Mouse (Mus musculus) lung, adult 2 months (tissue): ENCODE results near the gene Vegfb. TPM values are rescaled to one million over a fixed set of nuclear protein-coding genes. Genes with fewer than 3 reads are reported as not detected.

ENCODE experiments used
- DNase-seq: peaks from one replicate; pipeline ENCODE4 v3.0.0; 2022
- H3K4me1 ChIP-seq: fragments of 200-500 bp; 2 replicates; pipeline ENCODE4 v1.6.1; 2011; ENCODE audit warnings: low read length; ENCODE audit not compliant: control insufficient read depth, insufficient read depth
- H3K4me3 ChIP-seq: fragments of 200-500 bp; replicated peaks from 2 replicates; pipeline ENCODE3; 2011; ENCODE audit warnings: low read depth, mild to moderate bottlenecking, control low read depth, low read length; ENCODE audit errors: extremely low read depth
- CTCF ChIP-seq: fragments of 200-500 bp; IDR thresholded peaks from 2 replicates; pipeline ENCODE4 v1.5.1; 2011; ENCODE audit warnings: mild to moderate bottlenecking, low read length, control low read depth; ENCODE audit not compliant: insufficient read depth
- POLR2A ChIP-seq: fragments of 200-500 bp; IDR thresholded peaks from 2 replicates; pipeline ENCODE4 v1.6.1; 2011; ENCODE audit warnings: low read depth, mild to moderate bottlenecking, control low read depth, low read length, borderline replicate concordance; ENCODE audit errors: extremely low read depth
- WGBS: fragments of 180-500 bp; shearing (Covaris S2); methylation state at CpG from one replicate; pipeline ENCODE4 v1.1.7; 2018; 5-methylcytosine and 5-hydroxymethylcytosine counted together
- polyA plus RNA-seq: library from polyadenylated mRNA; depleted of rRNA; stranded (reverse); fragments of >200 nt; gene quantifications from 2 replicates; pipeline ENCODE4 v1.2.3, GENCODE M21; 2012

Vegfb gene
- polyA plus RNA-seq, 1 experiment = 30.1 TPM

DNA sequence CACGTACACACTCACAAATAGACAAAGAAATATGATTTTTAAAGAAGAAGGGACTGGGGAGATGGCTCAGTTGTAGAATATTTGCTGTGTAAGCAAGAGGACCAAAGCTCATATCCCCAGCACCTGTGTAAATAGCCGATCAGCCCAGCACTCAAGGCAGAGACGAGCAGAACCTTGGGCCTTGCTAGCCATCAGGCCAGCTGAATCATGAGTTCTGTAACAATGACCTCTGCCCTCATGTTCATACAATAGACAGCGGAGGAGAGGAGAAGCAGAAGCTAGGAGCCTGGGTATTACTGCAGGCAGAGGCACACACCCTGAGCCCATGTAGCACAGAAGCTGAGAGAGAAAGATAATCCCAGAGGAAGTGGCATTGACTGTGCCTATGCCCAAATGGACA lies 25.0 kb upstream of the Vegfb start:
- WGBS = 73% methylated on average over 4 of the region's 4 CpGs
- Histone ChIP-seq H3K4me1 (no peaks in the 10 kb centered on the region), H3K4me3 (no peak overlapping the region)
- no peak for DNase-seq
- TF ChIP-seq POLR2A (no peak), CTCF (no peak)

- no peak for TF ChIP-seq CTCF
- TF ChIP-seq POLR2A = no peak
- WGBS = 54% methylated on average over 9 of the region's 9 CpGs
- Histone ChIP-seq H3K4me1 (no peaks in the 10 kb centered on the region), H3K4me3 (no peak overlapping the region)
- no peak for DNase-seq
Measured at GRCm38 (mm10) chr19:7006892-7007593, 19.6 kb upstream of the Vegfb start.

- WGBS = 91% methylated on average over 19 of the region's 19 CpGs
- no peak for TF ChIP-seq POLR2A
- TF ChIP-seq CTCF = no peak
- Histone ChIP-seq H3K4me3 (no peak overlapping the region), H3K4me1 (peaks cover 12% of the 10 kb centered on the region)
- no peak for DNase-seq
Measured at GRCm38 (mm10) chr19:6999360-7000063, 12.1 kb upstream of the Vegfb start.

DNA sequence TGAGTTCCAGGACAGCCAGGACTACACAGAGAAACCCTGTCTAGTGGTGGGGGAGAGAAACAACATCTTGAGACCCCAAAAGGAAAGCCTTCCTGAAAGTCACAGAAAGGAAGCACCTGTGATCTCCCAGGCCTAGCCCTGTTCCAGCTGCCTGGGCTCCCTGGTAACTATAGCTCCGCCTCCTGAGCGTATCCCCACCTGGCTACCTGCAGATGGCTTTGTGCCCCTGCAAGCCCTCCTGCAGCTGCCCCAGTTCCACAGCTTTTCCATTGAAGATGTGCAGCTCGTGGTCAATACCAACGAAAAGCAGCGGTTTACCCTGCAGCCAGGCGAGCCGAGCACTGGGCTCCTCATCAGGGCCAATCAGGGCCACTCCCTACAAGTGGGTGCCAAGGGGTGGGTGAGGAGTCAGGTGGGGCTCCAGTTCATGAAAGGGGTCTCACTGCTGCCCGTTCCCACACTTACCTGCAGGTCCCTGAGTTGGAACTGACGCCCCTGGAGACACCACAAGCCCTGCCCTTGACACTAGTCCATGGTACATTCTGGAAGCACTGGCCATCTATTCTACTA lies 10.4 kb upstream of the Vegfb start:
- DNase-seq = no peak
- TF ChIP-seq POLR2A = no peak
- Histone ChIP-seq H3K4me1 (peaks cover 15% of the 10 kb centered on the region), H3K4me3 (no peak overlapping the region)
- WGBS = 86% methylated on average over 9 of the region's 9 CpGs

DNA sequence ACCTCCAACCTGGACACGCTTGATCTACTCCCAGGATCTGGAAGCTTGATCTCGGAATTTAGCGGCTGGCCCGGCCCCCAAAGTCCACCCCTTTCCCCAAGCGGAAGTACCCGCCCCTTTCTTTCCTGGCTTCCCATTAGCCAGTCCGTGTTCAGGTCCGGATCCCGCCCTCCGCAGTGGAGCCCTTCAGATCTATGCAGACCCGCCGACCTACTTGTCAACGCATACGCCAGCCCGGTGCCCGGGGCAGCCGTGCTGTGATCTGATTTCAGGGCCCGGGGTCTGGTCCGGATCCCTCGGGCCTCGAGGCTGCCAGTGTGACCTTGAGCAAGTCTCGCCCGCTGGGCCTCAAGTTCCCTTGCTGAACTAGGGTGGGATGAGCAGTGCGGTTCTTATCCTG lies 8.6 kb upstream of the Vegfb start, which contains the start of the genes Nudt22 and Trpt1:
Gene Nudt22 (minus strand): TSS at position 112 of the 400 bp plus-strand sequence.
Gene Trpt1 (plus strand): TSS at position 126 of the 400 bp plus-strand sequence.
- under 1% methylated on average over 24 of the region's 24 CpGs for WGBS
- Histone ChIP-seq H3K4me3 (peak within 1 kb of the TSS; percentile 62), H3K4me1 (peaks cover 19% of the 10 kb centered on the region)
- TF ChIP-seq CTCF (no peak), POLR2A (peak; percentile 85; the same call in 1 of the 2 replicates)
- DNase-seq = peak; percentile 86

- no peak for DNase-seq
- peak overlapping the region; percentile 42 for H3K4me3 ChIP-seq
- H3K4me1 ChIP-seq = peaks cover 19% of the 10 kb centered on the region
- 39% methylated on average over 21 of the region's 21 CpGs for WGBS
- TF ChIP-seq CTCF (no peak), POLR2A (no peak)
Measured at GRCm38 (mm10) chr19:6995255-6995991, 8.0 kb upstream of the Vegfb start.

- DNase-seq = no peak
- Histone ChIP-seq H3K4me1 (peaks cover 19% of the 10 kb centered on the region), H3K4me3 (no peak overlapping the region)
- 84% methylated on average over 8 of the region's 8 CpGs for WGBS
- TF ChIP-seq CTCF (no peak), POLR2A (no peak)
Measured at GRCm38 (mm10) chr19:6994489-6994888, 7.0 kb upstream of the Vegfb start.

GRCm38 (mm10) chr19:6994002-6994401 lies 6.6 kb upstream of the Vegfb start:
- 84% methylated on average over 8 of the region's 8 CpGs for WGBS
- Histone ChIP-seq H3K4me1 (peaks cover 19% of the 10 kb centered on the region), H3K4me3 (no peak overlapping the region)
- DNase-seq = no peak
- TF ChIP-seq CTCF = no peak

DNA sequence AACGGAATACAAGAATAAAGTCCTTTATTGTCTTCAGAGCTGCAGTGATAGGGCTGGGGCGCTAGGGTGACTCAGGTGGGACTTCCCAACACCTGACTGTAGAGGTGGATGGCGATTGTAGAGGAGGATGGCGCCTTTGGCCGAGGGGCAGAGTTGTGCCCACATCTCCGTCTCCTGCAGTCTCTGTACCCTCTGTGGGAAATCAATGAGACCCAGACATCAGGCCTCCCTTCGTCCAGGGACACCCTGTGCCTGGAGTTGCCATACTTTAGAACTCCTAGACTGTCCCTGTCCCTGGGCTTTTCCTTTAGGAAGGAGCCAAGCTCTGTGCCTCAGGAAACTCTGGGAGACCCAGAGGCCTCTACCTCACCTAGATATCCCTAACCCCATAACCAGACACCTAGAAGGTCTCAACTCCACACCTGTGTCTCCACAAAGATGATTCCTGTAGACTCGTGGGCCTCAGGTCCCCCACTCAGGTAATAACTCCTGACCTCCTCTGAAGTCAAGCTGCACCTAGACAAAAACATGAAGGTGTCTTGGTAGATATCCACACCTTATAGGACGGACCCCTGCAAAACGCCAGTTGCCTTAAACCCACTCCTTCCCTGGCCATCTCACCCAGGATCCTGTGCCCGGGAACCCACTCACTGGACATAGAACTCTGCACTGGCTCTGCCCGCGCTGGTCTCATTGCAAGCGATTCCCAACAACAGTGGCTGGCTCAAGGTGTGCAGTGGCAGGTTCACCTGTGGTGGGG lies 5.7 kb upstream of the Vegfb start:
- Histone ChIP-seq H3K4me1 (peaks cover 19% of the 10 kb centered on the region), H3K4me3 (peak overlapping the region; percentile 75)
- WGBS = 63% methylated on average over 14 of the region's 14 CpGs
- no peak for DNase-seq
- TF ChIP-seq POLR2A (no peak), CTCF (no peak)
